Mouse (Mus musculus): ENCODE measurements at regions not wholly inside any gene's neighbourhood (a gene's known extent, or its start where the extent isn't known, plus 50 kb on each side); places are given as distances from the start of the nearest gene placed in this dataset.

GRCm38 (mm10) chr8:35944461-35944860 lies 178.9 kb downstream of the Gm19410 start:
- Histone ChIP-seq H3K27ac (no peak overlapping the region), H3K4me1 (replicated peaks) (0 out of 2 replicates have a peak, but pooled peaks cover 14% of the 10 kb centered on the region), H3K4me3 (no peak overlapping the region), H3K36me3 (no peaks in the 10 kb centered on the region), H3K9me3 (no peaks in the 10 kb centered on the region), H3K27me3 (ENCODE audit: insufficient read depth, poor library complexity, severe bottlenecking) (no peaks in the 10 kb centered on the region)
- 78% methylated on average over 4 of the region's 4 CpGs for WGBS
- DNase-seq (ENCODE audit: low spot score), result no peak

GRCm38 (mm10) chr8:35946539-35946940 lies 180.9 kb downstream of the Gm19410 start:
- Histone ChIP-seq H3K4me3 (no peak overlapping the region), H3K27me3 (ENCODE audit: insufficient read depth, poor library complexity, severe bottlenecking) (no peaks in the 10 kb centered on the region), H3K27ac (no peak overlapping the region), H3K36me3 (no peaks in the 10 kb centered on the region), H3K4me1 (replicated peaks) (0 out of 2 replicates have a peak, but pooled peaks cover 14% of the 10 kb centered on the region), H3K9me3 (no peaks in the 10 kb centered on the region)
- DNase-seq (ENCODE audit: low spot score), result peak; percentile 11
- WGBS, result 72% methylated on average over 1 of the region's 1 CpGs

GRCm38 (mm10) chr8:35948146-35948545 lies 182.6 kb downstream of the Gm19410 start:
- no peak overlapping the region for H3K27ac ChIP-seq
- no peaks in the 10 kb centered on the region for H3K36me3 ChIP-seq
- no peaks in the 10 kb centered on the region for H3K9me3 ChIP-seq
- 0 out of 2 replicates have a peak, but pooled peaks cover 14% of the 10 kb centered on the region for H3K4me1 ChIP-seq (replicated peaks)
- DNase-seq (ENCODE audit: low spot score), result no peak
- H3K27me3 ChIP-seq (ENCODE audit: insufficient read depth, poor library complexity, severe bottlenecking), result no peaks in the 10 kb centered on the region
- 89% methylated on average over 2 of the region's 2 CpGs for WGBS
- H3K4me3 ChIP-seq, result no peak overlapping the region

- peak; percentile 18 for DNase-seq (ENCODE audit: low spot score)
- Histone ChIP-seq H3K9me3 (no peaks in the 10 kb centered on the region), H3K4me3 (no peak overlapping the region), H3K27me3 (ENCODE audit: insufficient read depth, poor library complexity, severe bottlenecking) (no peaks in the 10 kb centered on the region), H3K36me3 (no peaks in the 10 kb centered on the region), H3K27ac (no peak overlapping the region), H3K4me1 (replicated peaks) (0 out of 2 replicates have a peak, but pooled peaks cover 14% of the 10 kb centered on the region)
- WGBS, result 70% methylated on average over 9 of the region's 9 CpGs
Measured at GRCm38 (mm10) chr8:35948751-35949183, 183.2 kb downstream of the Gm19410 start.

GRCm38 (mm10) chr8:35955506-35955905 lies 189.9 kb downstream of the Gm19410 start:
- 92% methylated on average over 2 of the region's 2 CpGs for WGBS
- DNase-seq (ENCODE audit: low spot score), result no peak
- H3K27me3 ChIP-seq (ENCODE audit: insufficient read depth, poor library complexity, severe bottlenecking), result no peaks in the 10 kb centered on the region

GRCm38 (mm10) chr8:35956319-35956718 lies 190.7 kb downstream of the Gm19410 start:
- DNase-seq (ENCODE audit: low spot score), result no peak
- Histone ChIP-seq H3K9me3 (no peaks in the 10 kb centered on the region), H3K36me3 (no peaks in the 10 kb centered on the region), H3K4me3 (no peak overlapping the region), H3K27ac (peak overlapping the region; percentile 40; the same call in 1 of the 2 replicates), H3K4me1 (replicated peaks) (peaks cover 22% of the 10 kb centered on the region), H3K27me3 (ENCODE audit: insufficient read depth, poor library complexity, severe bottlenecking) (no peaks in the 10 kb centered on the region)
- WGBS, result 36% methylated on average over 2 of the region's 2 CpGs

More at GRCm38 (mm10) chr8:35955506-35955905, 189.9 kb downstream of the Gm19410 start:
- Histone ChIP-seq H3K4me3 (no peak overlapping the region), H3K9me3 (no peaks in the 10 kb centered on the region), H3K4me1 (replicated peaks) (peaks cover 15% of the 10 kb centered on the region), H3K36me3 (no peaks in the 10 kb centered on the region), H3K27ac (peak overlapping the region; percentile 13; the same call in 1 of the 2 replicates)

GRCm38 (mm10) chr8:35959201-35959600 lies 193.6 kb downstream of the Gm19410 start:
- no peaks in the 10 kb centered on the region for H3K9me3 ChIP-seq
- H3K27me3 ChIP-seq (ENCODE audit: insufficient read depth, poor library complexity, severe bottlenecking), result no peaks in the 10 kb centered on the region
- no peak overlapping the region for H3K4me3 ChIP-seq
- WGBS, result 73% methylated on average over 4 of the region's 4 CpGs
- no peaks in the 10 kb centered on the region for H3K36me3 ChIP-seq
- no peak for DNase-seq (ENCODE audit: low spot score)
- H3K4me1 ChIP-seq (replicated peaks), result peaks cover 30% of the 10 kb centered on the region
- no peak overlapping the region for H3K27ac ChIP-seq

GRCm38 (mm10) chr8:35960867-35961614 lies 195.5 kb downstream of the Gm19410 start:
- no peak overlapping the region for H3K4me3 ChIP-seq
- WGBS, result 80% methylated on average over 9 of the region's 9 CpGs
- no peaks in the 10 kb centered on the region for H3K36me3 ChIP-seq
- no peak for DNase-seq (ENCODE audit: low spot score)
- no peaks in the 10 kb centered on the region for H3K27me3 ChIP-seq (ENCODE audit: insufficient read depth, poor library complexity, severe bottlenecking)
- H3K27ac ChIP-seq, result 0 out of 2 replicates have a peak overlapping the region, but pooled peaks have one; percentile 19
- H3K4me1 ChIP-seq (replicated peaks), result peaks cover 33% of the 10 kb centered on the region
- no peaks in the 10 kb centered on the region for H3K9me3 ChIP-seq

DNA sequence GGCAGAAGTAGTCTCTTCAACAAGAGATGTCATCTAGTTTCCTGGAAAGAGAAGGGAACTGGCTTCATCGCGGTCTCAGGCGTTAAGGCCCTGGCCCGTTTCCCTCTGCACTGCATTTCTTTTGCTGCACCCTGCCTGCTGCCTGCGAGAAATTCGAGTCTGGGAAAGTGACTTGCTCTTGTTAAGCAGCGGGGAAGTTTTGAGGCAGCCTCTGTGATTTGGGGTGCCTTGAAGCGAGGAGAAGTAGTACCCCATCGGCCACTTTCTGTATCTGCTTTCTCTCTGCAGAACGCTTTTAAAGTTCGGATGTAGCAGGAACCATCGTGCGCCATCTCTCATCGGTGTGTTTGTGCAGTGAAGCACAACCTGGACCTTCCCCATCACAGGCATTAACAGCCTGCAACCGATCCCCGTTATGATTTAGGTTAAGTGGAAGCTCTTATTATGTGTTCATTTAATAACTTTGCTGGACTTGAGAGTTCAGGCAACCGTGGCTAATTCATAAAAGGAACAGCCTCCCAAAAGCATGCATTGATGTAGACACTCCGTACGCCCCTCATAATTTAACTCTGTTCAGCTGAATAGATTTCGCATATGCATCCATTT lies 196.1 kb downstream of the Gm19410 start:
- DNase-seq (ENCODE audit: low spot score), result no peak
- Histone ChIP-seq H3K27me3 (ENCODE audit: insufficient read depth, poor library complexity, severe bottlenecking) (no peaks in the 10 kb centered on the region), H3K9me3 (no peaks in the 10 kb centered on the region), H3K4me3 (no peak overlapping the region), H3K27ac (0 out of 2 replicates have a peak overlapping the region, but pooled peaks have one; percentile 19), H3K36me3 (no peaks in the 10 kb centered on the region), H3K4me1 (replicated peaks) (peaks cover 26% of the 10 kb centered on the region)
- 59% methylated on average over 20 of the region's 20 CpGs for WGBS

GRCm38 (mm10) chr8:35964932-35965331 lies 199.3 kb downstream of the Gm19410 start:
- Histone ChIP-seq H3K36me3 (no peaks in the 10 kb centered on the region), H3K27ac (no peak overlapping the region), H3K4me3 (no peak overlapping the region), H3K4me1 (replicated peaks) (peaks cover 21% of the 10 kb centered on the region), H3K9me3 (no peaks in the 10 kb centered on the region), H3K27me3 (ENCODE audit: insufficient read depth, poor library complexity, severe bottlenecking) (no peaks in the 10 kb centered on the region)
- no peak for DNase-seq (ENCODE audit: low spot score)
- WGBS, result 58% methylated on average over 1 of the region's 1 CpGs

- H3K27ac ChIP-seq, result no peak overlapping the region
- peaks cover 6% of the 10 kb centered on the region; the same call in 1 of the 2 replicates for H3K4me1 ChIP-seq (replicated peaks)
- H3K27me3 ChIP-seq (ENCODE audit: insufficient read depth, poor library complexity, severe bottlenecking), result no peaks in the 10 kb centered on the region
- DNase-seq (ENCODE audit: low spot score), result no peak
- H3K4me3 ChIP-seq, result no peak overlapping the region
- 93% methylated on average over 9 of the region's 9 CpGs for WGBS
- H3K36me3 ChIP-seq, result no peaks in the 10 kb centered on the region
- no peaks in the 10 kb centered on the region for H3K9me3 ChIP-seq
Measured at GRCm38 (mm10) chr8:35968341-35968740, 202.8 kb downstream of the Gm19410 start.

DNA sequence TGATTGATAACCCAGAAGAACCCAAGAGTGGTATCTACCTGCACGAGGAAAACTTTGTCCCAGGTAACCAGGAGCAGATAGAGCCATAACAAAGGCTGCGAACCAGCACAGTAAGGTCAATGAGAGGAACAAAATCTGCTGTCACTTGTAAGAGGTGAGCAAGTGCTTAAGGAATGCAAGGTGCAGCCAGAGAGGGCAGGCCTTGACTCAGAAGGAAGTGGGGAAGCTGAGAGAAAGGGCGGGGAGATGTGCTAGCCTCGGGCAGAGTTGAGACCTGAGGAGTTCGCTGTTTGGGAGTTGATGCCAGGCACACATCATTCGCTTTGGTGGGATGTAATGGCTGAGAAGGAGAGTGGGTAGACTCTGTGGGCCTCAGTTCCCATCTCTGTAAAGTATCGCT lies 205.5 kb downstream of the Gm19410 start:
- Histone ChIP-seq H3K27me3 (ENCODE audit: insufficient read depth, poor library complexity, severe bottlenecking) (no peaks in the 10 kb centered on the region), H3K4me1 (replicated peaks) (no peaks in the 10 kb centered on the region), H3K4me3 (no peak overlapping the region), H3K27ac (no peak overlapping the region), H3K36me3 (no peaks in the 10 kb centered on the region), H3K9me3 (no peaks in the 10 kb centered on the region)
- WGBS, result 87% methylated on average over 7 of the region's 7 CpGs
- no peak for DNase-seq (ENCODE audit: low spot score)

GRCm38 (mm10) chr8:35974323-35975029 lies 208.9 kb downstream of the Gm19410 start:
- 81% methylated on average over 10 of the region's 10 CpGs for WGBS
- no peaks in the 10 kb centered on the region for H3K9me3 ChIP-seq
- H3K36me3 ChIP-seq, result no peaks in the 10 kb centered on the region
- no peak overlapping the region for H3K27ac ChIP-seq
- no peak for DNase-seq (ENCODE audit: low spot score)
- H3K4me1 ChIP-seq (replicated peaks), result no peaks in the 10 kb centered on the region
- H3K4me3 ChIP-seq, result no peak overlapping the region
- H3K27me3 ChIP-seq (ENCODE audit: insufficient read depth, poor library complexity, severe bottlenecking), result no peaks in the 10 kb centered on the region

Data from hindbrain, embryonic 10.5 days (tissue).